Mouse (Mus musculus) naive thymus-derived CD4-positive, alpha-beta T cell, adult 5 months (primary cell): ENCODE measurements around the gene Vtcn1. TPM values are rescaled to one million over a fixed set of nuclear protein-coding genes. Genes with fewer than 3 reads are reported as not detected.

ENCODE experiments used
- polyA plus RNA-seq: library from polyadenylated mRNA; unstranded; fragments of 100-300 nt; shearing (Covaris generic); gene quantifications from one replicate; pipeline ENCODE4 v1.2.1, GENCODE M21; 2017

Vtcn1 gene
- not detected for polyA plus RNA-seq

GRCm38 (mm10) chr3:100825225-100825965 lies at the start of gene Vtcn1:
Gene Vtcn1, plus strand, starts transcription at chr3:100825459.

GRCm38 (mm10) chr3:100921825-100922505 lies 96.7 kb downstream of the Vtcn1 start, which contains the start of gene Trim45:
Gene Trim45, plus strand, starts transcription at chr3:100922202.

Other genes starting within 250 kb of the Vtcn1 start
- gene Man1a2, start 140.0 kb upstream of the Vtcn1 start, polyA plus RNA-seq = 208 TPM
- 0.31 TPM for gene Trim45, start 96.7 kb downstream of the Vtcn1 start, polyA plus RNA-seq
- 6.4 TPM for gene Ttf2, start 144.2 kb downstream of the Vtcn1 start, polyA plus RNA-seq
- 6.7 TPM for gene Cd101, start 204.1 kb downstream of the Vtcn1 start, polyA plus RNA-seq